Mouse (Mus musculus) yolk sac, embryonic 10.5 days (tissue): ENCODE measurements around the gene Tmbim4.

Experiments used
- DNase-seq: peaks from one replicate; pipeline ENCODE4 v3.0.0-alpha.2; 2017; ENCODE audit warnings: low spot score

Gene Tmbim4

GRCm38 (mm10) chr10:120201131-120201921 lies at the start of gene Tmbim4:
Tmbim4 (plus strand) TSS chr10:120201590.
- peak; percentile 41 for DNase-seq

- DNase-seq: no peak
Observed at GRCm38 (mm10) chr10:120151672-120152071, 49.7 kb upstream of the Tmbim4 start.

- DNase-seq: no peak
Observed at GRCm38 (mm10) chr10:120153911-120154310, 47.5 kb upstream of the Tmbim4 start.

- DNase-seq: no peak
Observed at GRCm38 (mm10) chr10:120160533-120160932, 40.9 kb upstream of the Tmbim4 start.

- DNase-seq: no peak
Observed at GRCm38 (mm10) chr10:120162840-120163239, 38.5 kb upstream of the Tmbim4 start.

GRCm38 (mm10) chr10:120163490-120163889 lies 37.9 kb upstream of the Tmbim4 start:
- DNase-seq: no peak

- DNase-seq: no peak
Observed at GRCm38 (mm10) chr10:120164931-120165792, 36.2 kb upstream of the Tmbim4 start.

GRCm38 (mm10) chr10:120165793-120166503 lies 35.4 kb upstream of the Tmbim4 start:
- DNase-seq: no peak

- no peak for DNase-seq
Observed at GRCm38 (mm10) chr10:120168070-120168469, 33.3 kb upstream of the Tmbim4 start.

GRCm38 (mm10) chr10:120169064-120169463 lies 32.3 kb upstream of the Tmbim4 start:
- no peak for DNase-seq

GRCm38 (mm10) chr10:120169841-120170240 lies 31.5 kb upstream of the Tmbim4 start:
- DNase-seq: no peak

GRCm38 (mm10) chr10:120170277-120170676 lies 31.1 kb upstream of the Tmbim4 start:
- DNase-seq: no peak

GRCm38 (mm10) chr10:120171340-120171739 lies 30.1 kb upstream of the Tmbim4 start:
- no peak for DNase-seq

GRCm38 (mm10) chr10:120174192-120174705 lies 27.1 kb upstream of the Tmbim4 start:
- DNase-seq: no peak

GRCm38 (mm10) chr10:120182887-120183286 lies 18.5 kb upstream of the Tmbim4 start:
- DNase-seq: no peak

GRCm38 (mm10) chr10:120183342-120183741 lies 18.0 kb upstream of the Tmbim4 start:
- DNase-seq: no peak

GRCm38 (mm10) chr10:120188513-120188912 lies 12.9 kb upstream of the Tmbim4 start:
- no peak for DNase-seq

- no peak for DNase-seq
Observed at GRCm38 (mm10) chr10:120189276-120189675, 12.1 kb upstream of the Tmbim4 start.

- no peak for DNase-seq
Observed at GRCm38 (mm10) chr10:120189782-120190181, 11.6 kb upstream of the Tmbim4 start.

GRCm38 (mm10) chr10:120191165-120191564 lies 10.2 kb upstream of the Tmbim4 start:
- no peak for DNase-seq

- no peak for DNase-seq
Observed at GRCm38 (mm10) chr10:120192278-120192677, 9.1 kb upstream of the Tmbim4 start.

GRCm38 (mm10) chr10:120193255-120193654 lies 8.1 kb upstream of the Tmbim4 start:
- DNase-seq: no peak
